Mouse (Mus musculus) kidney, postnatal 10 days (tissue): Measurements from ENCODE around the gene Lancl3.

ENCODE experiments used
- DNase-seq: peaks from one replicate; pipeline ENCODE4 v3.0.0; 2021; ENCODE audit warnings: mixed read lengths

Gene Lancl3

GRCm38 (mm10) chrX:9199761-9200371 is at the start of gene Lancl3:
Gene Lancl3, plus strand, starts transcription at chrX:9199902.
- peak; percentile 48 for DNase-seq

DNA sequence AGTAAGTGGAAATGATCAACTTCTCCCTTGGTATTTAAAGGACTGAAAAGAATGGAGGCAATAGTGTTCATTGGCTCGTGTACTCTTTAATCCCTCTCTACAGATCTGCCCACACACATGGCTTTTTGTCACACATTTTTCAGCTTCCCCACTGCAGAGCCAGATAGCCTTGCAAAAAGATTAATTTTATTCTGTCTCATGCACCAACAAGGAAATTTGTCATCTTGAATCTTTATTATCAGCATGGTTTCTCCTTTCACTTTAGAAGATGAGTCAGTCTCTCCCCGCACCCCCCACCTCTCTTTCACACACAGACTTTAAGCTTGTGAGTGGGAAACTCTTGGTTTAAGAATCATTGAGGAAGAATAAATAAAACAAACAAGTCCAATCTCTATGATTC is 20.7 kb upstream of the Lancl3 start:
- DNase-seq, result no peak

DNA sequence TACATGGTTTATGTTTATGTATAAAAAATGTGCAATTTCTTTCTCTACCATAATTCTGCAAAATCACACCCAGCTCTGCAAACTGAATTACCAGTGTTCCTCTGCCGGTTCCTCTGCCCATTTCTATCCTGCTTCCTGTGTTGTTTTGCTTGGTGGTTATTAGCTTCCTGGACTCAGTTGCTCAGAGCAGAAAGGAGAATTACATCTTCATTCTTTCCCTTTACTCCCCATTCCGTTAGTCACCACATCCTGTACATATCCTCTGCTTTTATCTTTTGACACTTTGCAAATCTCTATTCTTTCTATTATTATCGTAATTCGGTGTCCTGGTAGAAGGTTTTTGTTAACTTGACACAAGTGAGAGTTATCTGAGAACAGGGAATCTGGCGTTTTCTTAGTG is 18.1 kb upstream of the Lancl3 start:
- DNase-seq, result no peak

- peak; percentile 61 for DNase-seq
Observed at GRCm38 (mm10) chrX:9200380-9200917, 747 bp downstream of the Lancl3 start.

GRCm38 (mm10) chrX:9201954-9202353 is 2.3 kb downstream of the Lancl3 start:
- DNase-seq, result no peak

DNA sequence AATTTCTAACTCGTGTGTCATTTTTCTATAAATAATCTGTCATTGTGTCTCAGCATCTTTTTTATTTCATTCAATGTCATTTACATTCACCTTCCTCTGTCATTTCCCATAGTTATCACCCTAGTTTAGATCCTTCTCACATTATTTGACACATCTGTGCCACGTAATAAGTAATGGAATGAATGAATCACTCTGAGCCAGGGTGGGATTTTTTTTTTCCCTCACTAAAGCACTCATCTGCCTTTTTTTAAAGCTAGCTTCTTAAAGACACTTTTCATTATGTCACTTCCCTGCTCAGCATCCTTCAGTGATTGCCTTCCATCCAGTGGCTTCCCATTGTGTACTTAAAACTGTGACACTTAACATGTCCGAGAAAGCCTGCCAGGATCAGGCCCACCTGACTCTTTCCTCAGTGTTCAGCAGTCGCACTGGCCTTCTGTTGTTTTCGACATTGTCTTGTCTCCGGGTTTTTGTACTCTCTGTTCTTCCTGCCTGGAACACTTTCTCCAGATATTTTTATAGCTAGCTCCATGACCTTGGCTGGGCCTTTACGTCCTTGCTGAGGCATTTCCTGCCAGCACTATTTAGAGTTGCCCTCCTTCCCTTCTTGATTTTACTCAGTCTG is 3.2 kb downstream of the Lancl3 start:
- peak; percentile 6 for DNase-seq

- no peak for DNase-seq
Observed at GRCm38 (mm10) chrX:9205121-9205520, 5.4 kb downstream of the Lancl3 start.

DNA sequence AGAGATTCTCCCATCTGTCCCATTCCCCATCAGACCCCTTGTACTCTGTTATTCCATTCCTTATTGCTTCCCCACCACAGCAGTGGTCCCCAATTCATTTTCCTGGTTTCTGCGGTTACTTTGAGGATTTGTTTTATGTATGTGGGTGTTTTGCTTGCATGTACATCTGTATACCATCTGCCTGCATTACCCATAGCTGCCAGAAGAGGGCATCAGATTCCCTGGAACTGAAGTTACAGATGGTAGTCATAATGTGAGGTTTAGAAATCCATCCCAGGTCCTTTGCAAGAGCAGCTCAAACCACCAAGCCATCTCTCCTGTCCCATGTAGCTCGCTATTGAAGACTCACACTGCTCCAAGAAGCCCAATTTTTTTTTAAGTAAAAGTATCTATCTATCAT is 16.5 kb downstream of the Lancl3 start:
- DNase-seq, result no peak

DNA sequence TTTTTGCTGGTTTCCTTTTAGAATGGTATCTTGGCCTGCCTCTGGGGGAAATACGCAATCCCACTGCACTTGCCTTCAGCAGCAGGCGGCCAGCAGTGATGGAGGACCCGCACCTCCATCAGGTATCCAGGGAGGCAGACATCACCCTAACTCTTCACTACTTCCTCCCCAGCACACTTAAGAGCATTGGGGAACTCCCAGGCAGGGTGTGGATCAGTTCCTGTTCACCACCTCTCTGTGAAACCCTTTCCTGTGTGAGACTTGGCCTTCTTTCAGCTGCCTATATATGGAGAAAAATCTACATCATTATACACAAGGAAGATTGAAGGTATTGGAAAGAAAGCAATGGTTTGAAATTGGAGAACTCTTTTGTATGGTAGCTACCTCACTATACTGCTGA is 19.9 kb downstream of the Lancl3 start:
- DNase-seq, result no peak

DNA sequence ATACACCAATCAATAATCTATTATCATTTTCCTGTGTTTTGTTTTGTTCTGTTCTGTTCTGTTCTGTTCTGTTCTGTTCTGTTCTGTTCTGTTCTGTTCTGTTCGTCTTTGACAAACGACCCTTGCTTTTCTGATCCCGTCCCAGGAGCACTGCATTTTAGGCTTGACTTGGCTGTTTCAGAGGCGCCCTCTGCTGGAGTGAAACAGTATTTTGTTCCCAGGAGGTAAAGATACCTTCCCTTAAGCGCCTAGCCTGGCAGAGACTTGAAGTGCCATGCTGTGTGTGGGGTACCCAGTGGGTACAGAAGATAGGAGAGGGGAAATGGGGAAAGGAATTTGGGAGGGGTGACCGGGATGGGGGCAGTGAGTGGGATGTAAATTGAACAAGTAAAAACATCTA is 21.5 kb downstream of the Lancl3 start:
- peak; percentile 64 for DNase-seq

DNA sequence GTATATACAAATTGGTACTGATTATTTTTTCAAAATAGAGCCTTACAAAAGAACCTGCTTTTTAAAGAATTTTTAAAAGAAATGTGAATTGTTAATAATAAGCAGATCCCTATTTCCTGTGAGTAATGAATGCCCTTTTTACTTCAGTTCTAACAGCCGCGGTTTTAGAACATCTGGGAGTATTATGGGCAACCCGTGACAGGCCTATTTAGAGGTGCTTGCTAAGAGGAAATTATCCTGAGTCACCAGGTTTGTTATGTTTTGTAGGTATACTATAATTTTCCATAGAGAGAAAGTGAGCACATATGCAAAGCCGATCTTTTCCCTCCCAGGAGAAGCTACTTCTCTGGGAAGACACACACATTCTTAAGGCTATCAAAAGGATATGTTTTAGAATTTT is 22.0 kb downstream of the Lancl3 start:
- DNase-seq, result no peak

DNA sequence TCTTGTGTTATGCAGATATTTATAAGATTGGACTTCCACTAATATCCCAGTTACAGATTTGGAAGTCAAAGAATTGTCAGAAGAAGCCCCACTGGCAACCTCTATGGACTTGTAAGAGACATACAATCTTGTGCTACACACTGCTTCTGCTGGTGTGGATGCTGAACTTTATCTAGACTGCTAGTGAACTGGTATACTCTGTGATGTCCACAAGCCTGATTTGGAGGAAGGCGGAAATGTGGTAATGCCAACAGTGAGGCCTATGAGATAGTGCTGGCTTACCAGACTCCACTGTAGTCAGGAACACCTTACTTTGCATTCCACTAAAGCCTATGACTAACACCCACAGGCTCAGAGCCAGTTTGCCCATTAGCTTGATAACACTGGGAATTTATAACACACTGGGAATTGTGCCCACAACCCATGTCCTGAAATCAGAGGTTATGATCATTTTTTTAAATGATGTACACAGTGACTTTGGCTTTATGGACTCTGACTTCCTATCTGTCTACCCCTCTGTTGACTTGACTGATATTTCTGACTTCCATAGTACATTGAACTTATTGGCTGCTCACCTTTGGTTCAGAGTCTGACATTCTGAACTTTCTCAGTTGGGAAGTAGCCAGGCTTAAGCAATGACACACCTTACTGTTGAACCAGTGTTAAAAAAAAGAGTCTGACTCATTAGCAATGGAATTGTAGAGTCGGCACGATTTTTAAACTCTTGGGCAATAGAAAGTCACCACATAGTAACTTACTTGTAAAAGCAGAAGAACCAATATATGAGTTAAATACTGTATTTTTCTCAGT is 22.9 kb downstream of the Lancl3 start:
- DNase-seq, result no peak

- DNase-seq, result no peak
Observed at GRCm38 (mm10) chrX:9227105-9227504, 27.4 kb downstream of the Lancl3 start.

- no peak for DNase-seq
Observed at GRCm38 (mm10) chrX:9240737-9241591, 41.3 kb downstream of the Lancl3 start.

DNA sequence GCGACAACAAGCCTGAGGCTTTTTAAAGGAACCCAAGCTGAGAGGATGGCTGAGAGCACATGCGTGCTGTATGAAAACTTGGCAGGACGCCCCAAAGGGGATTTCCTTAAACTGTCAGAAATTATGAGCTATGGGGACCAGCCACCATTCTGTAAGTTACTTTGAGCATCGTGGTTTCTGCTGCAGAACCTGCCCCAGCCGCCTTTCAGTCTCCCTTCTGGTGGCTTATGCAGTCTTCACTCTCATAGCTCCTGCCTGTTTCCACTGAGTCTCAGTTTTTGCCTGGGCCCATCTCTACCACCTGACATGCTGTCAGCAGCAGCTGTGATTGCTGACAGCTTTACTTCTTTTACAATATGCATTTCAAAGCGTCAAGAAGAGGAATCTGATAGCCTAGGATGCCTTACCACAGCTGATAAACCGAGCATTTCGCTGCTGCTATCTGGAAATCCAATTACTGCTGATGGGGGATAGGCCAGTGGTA is 43.7 kb downstream of the Lancl3 start:
- peak; percentile 74 for DNase-seq

GRCm38 (mm10) chrX:9244603-9245336 is 45.1 kb downstream of the Lancl3 start:
- DNase-seq, result no peak

DNA sequence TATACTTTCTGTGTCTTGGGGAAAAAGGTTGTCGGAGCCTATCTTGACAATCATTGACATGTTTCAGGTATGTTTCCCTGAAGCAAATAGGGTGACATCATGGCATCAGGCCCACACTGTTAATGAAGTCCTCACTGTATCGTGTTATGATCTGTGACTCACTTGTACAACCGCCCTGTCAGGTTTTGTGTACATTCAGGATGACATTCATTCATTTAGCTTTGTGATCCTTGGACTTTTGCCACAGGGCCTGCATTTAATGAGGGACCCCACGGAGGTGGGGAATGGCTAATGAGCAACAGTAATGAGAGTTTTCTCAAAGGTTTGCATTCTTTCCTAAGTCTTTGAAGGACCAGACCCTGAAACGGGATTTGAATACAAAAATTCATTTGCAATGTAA is 49.2 kb downstream of the Lancl3 start:
- no peak for DNase-seq

DNA sequence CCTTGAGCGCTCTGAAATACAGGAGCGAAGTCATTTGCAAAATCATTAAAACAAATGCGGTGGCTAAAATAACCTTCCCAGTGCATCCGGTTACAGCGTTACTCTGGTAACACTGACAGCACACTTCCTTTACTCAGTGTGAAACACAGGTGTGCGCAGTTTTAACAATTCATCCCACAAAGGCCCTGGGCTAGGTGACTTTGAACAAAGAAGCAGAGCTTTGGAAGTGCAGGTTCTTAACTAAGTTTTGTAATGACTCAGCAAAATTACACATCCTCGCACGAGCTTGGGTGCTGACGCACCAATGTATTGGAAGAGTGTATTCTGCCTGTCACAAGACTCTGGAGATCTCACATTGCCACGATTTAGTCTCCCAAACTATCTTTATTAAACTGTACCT is 54.3 kb downstream of the Lancl3 start:
- DNase-seq, result no peak

- no peak for DNase-seq
Observed at GRCm38 (mm10) chrX:9254901-9255300, 55.2 kb downstream of the Lancl3 start.

GRCm38 (mm10) chrX:9256766-9257165 is 57.1 kb downstream of the Lancl3 start, which contains the start of gene Gm14862:
Gene Gm14862, minus strand, starts transcription at chrX:9256899.
- DNase-seq, result no peak

DNA sequence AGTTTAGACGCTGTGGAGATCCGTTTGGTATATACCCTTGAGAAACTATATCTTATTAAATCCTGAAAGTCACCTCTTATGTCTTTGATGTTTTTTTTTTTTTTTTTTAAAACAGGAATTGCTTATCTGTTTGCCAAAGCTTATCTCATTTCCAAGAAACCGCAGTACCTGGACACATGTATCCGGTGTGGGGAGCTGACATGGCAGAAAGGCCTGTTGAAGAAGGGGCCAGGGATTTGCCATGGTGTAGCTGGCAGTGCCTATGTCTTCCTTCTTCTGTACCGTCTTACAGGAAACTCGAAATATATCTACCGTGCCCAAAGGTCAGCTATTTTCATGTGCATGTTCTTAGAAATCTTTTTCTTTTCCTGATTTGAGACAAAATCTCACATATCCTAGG is 58.1 kb downstream of the Lancl3 start:
- DNase-seq, result no peak

GRCm38 (mm10) chrX:9259267-9259666 is 59.6 kb downstream of the Lancl3 start:
- DNase-seq, result no peak
